Mouse (Mus musculus) erythroid progenitor cell, adult 5-6 weeks (primary cell): ENCODE results near the gene Xpot. TPM values are rescaled to one million over a fixed set of nuclear protein-coding genes. Genes with fewer than 3 reads are reported as not detected.

Experiments
- ATAC-seq: replicated peaks from 2 replicates; pipeline ENCODE4 v1.8.0; 2016; ENCODE audit warnings: moderate number of reproducible peaks, mild to moderate bottlenecking, moderate TSS enrichment, inconsistent platforms; ENCODE audit not compliant: poor library complexity, low FRiP score, severe bottlenecking
- total RNA-seq, 2 experiments: library from RNA; stranded (forward) in 1 of 2; stranded (reverse) in 1 of 2; fragments of 150-400 nt in 1 of 2; fragments of 186-747, 209-891 nt in 1 of 2; gene quantifications; 2 replicates each; pipeline versions ENCODE4 v1.2.3 to v1.2.4; 2015 to 2017; ENCODE audit warnings: low replicate concordance in 2 of 2

Gene Xpot
- total RNA-seq, 2 experiments from 2014 or later: 22.2 to 49.9 TPM

DNA sequence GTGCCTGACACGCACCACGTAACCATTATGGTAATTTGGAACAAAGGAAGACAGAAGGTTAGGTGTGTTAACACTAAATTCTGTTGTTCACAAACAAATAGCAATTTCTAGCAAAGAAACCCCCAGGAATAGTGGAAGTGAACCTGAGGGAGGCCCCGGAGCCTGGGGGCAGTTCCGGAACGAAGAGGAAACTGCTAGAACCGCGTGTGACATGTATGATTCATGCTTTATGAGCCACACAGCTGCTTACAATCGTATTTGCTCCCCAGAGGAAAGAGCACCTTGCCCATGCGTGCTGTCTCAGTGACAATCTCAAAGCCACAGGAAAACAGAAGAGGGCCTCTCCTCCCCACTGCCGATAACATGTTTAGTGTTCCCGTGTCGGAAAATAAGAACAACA, 43.1 kb downstream of the Xpot start:
- ATAC-seq: no peak

DNA sequence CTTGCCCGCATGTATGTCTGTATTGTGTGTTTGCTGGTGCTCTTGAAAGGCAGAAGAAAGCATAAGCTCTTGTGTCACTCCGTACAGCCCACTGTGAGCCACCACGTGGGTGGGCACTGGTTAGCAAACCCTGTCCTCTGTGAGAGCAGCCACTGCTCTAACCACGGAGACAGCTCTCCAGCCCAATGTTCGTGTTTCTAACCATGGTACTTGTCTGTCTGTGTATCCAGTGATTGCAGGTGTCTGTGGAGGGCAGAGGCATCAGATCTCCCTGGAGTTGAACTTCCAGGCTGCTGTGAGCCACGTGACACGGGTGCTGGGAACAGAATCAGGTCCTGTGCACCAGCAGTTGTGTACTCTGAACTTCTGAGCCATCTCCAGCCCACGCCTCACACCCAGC, 43.8 kb downstream of the Xpot start:
- no peak for ATAC-seq

DNA sequence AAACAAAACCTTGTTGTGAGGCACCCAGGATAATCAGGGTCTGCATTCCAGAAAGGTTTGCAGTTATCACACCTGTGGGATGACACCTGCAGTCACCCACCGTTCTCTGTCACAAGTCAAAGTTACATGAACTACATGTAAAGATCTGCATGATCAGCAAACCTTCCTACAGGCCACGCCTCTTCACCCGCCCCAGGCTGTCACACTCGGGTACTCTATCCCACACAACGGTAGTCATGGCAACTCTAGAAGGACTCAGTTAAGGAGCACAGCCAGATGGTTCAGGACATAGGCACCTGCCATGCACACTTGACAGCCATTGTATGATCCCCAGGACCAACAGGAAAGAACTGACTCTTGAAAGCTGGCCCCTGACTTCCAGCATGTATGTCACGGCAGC, 44.7 kb downstream of the Xpot start:
- ATAC-seq: no peak

DNA sequence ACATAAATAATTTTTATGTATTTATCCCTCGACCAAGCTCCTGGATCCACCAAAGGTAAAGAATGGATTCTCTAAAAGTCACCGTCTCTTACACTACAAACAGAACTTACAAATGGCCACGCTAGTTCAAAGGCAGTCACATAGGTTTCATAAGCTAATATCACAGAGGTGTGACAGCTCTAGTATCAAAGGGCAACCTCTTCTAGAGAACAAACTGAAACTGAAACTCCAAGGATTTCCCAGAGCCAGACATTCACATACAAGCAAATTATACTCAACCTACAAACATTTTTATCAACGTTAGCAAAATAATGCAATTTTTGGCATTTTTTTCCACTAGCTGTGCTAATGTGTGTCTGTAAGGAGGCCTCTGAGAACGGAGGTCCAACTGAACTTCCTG, 45.8 kb downstream of the Xpot start:
- ATAC-seq: no peak

DNA sequence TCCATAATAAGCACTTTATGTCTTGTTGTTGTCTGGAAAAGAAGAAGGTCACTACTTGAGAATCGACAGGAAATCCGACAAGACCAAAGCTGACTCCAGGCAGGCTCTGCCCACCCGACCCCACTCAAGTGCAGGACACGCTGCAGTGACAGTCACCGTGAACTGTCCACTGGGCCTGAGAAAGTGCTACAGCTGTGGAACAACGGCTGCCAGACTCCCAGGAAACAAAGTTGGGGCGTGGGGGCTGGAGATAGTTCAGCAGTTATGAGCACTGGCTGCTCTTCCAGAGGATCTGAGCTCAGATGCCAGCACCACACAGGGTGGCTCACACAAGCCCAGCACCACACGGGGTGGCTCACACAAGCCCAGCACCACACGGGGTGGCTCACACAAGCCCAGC, 49.8 kb downstream of the Xpot start:
- no peak for ATAC-seq

DNA sequence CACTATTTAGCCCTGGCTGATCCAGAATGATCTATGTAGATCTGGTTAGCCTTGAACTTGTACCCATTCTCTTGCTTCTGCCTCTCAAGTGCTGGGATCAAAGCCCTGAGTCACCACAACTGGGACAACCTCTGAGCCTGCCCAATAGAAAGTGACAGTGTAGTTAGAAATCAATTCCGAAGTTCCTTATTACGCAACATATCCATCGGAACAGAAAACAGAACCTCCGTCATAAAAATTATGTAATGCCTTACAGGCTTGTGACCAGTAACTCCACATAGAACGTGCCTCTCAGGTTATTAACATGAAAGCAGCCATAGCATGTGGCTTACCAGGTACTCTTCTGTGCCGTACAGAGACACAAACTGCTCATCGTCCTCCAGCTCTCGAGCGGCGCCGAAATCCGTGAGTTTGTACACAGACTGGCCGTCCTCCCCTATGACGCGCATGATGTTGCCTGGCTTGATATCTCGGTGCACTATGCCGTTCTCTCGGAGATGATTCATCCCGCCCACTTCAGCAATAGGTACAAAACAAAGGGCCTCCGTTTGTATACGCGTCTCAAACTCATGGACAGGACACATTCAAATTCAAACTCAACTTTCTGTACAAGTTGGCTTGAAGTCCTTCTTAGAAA, 54.5 kb downstream of the Xpot start:
- no peak for ATAC-seq

DNA sequence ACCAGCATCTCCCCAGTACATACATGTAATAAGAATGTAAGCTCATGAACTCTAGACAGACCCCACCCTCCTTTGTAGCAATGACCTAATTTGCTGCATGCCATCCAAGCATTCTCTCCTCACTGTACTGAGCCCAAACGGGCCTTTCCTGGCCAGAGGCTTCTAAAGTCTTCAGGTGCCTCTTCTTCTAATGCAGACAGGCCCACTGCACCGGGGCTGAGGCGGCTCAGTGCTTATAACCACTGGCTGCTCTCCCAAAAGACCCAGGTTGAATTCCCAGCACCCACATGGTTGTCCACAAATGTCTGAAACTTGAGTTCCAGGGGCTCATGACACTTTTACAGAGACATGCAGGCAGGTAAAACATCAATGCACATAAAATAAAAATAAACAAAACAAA, 55.1 kb downstream of the Xpot start:
- no peak for ATAC-seq

DNA sequence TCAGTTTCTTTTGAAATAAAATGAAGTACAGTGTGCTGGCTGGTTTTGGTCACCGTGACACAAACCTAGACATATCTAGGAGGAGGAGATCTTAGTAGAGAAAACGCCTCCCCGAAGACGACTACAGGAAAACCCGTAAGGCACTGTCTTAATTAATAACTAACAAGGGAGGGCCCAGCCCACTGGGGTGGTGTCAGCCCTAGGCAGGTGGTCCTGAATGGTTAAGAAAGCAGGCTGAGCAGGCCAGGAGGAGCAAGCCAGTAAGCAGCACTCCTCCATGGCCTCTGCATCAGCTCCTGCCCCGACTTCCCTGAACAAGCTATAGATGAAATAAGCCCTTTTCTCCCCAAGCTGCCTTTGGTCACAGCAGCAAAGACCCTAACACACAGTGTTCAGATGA, 56.3 kb downstream of the Xpot start:
- no peak for ATAC-seq

DNA sequence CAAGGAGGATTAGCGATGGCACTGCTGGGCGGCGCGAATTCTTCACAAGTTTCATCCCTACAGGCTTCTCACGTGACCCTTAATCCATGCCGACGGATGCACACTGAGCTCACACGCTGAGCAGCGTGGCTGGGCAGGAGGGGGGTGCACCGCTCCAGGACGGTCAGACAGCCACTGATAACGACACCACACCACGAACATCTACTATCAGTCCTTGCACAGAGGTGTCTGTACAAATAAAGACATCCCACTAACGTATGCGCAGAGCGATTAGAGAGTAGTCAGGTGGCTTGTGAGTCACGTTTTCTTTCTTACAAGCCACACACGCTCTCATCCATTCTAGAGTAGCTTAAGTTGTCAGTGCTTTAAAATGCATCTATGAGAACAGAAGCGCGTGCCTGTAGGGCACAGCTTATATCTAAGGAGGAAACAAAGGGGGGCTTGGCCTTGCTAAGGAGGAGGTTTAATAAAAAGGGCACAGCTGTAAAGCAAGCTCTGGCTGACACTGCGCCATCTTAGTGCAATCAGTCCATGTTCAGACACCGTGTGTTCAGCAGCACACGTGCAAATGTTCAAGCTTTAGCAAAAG, 57.0 kb downstream of the Xpot start:
- ATAC-seq: peak; percentile 98

DNA sequence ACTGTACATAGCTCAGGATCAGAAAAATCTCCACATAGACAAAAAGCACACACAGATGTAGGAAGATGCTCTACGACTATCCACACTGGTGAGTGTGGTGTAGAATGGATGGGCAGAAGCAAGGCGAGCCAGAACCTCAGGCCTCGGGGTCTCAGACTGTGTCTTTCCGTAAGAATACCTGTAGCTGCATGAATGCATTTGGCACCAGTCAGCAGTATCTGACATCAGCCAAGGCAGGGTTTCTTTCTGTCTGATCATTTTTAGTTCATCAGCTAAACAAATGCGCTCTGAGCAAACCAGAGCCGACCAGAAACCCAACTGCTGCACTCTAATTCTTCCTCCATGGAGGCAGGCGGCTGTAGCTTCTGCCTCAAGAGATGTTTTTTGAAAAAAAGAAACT, 57.6 kb downstream of the Xpot start:
- ATAC-seq: peak; percentile 40

DNA sequence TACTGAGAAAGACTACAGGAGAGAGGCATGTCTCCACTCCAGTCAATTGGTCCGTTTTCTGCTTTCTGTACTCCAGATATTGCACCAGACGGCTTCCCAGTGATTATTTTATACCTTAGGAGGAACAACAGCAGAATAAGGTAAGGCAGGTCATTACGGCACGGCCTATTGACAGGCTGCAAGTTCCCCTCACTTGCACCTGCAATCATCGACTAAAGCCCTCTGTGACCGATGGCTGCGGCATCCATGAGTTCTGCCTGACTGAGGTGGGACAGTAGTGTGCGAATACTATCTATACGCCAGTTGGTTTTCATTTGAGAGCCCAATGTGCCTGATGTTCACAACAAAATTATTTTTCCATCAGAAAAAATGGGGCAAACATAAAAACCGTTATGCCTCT, 58.1 kb downstream of the Xpot start:
- ATAC-seq: no peak

DNA sequence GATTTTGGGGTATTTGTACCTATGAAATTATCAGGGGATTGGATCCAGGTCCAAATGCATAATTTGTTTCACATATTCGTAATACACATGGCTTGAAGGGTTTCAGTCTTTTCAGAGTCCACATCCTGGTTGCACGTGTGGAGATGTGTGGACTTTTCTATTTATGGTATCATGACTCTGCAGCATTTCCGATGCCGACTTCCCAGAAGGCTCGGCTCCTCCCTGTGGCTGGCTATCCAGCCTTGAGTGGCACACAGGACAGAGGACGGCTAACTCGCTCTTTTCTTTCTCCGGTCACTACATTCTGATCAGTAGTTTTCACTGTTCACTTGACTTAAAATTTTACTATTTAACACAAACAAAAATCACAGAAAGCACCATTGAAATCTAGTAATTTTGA, 61.7 kb downstream of the Xpot start:
- no peak for ATAC-seq

DNA sequence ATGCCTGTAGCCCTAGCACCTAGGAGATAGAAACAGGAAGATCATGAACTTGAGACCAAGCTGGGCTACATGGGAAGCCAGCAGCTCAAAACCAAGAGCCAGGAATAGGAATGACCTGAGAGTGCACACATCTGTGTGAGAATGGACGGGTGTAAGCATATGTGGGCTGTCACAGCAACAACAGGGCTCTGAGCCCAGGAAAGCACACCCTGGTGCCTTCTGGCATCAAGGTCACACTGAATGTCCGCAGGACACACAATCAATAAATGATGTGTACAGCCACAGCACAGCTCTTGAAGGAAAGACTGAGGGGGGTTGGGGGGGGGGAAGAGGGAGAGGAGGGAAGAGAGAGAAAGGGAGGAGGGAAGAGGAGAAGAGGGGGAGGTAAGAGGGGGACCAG, 67.9 kb downstream of the Xpot start:
- no peak for ATAC-seq

DNA sequence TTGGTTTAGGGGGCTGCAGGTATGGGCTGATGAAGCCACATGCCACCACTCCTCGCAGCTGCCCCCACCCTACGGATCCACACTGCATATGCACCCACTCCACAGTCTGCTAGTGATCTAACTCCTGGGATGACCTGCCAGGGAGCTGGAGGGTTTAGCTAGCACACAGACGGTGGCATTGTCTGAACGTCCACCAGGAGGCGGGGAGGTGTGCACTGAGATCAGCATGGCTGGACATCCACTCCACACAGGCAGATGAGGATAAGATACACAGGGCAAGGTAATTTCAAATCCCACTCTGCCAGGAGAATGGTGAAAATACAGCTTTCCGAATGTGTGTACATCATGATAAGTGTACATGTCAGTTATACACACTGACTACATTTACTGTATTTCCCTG, 69.9 kb downstream of the Xpot start:
- peak; percentile 90 for ATAC-seq

DNA sequence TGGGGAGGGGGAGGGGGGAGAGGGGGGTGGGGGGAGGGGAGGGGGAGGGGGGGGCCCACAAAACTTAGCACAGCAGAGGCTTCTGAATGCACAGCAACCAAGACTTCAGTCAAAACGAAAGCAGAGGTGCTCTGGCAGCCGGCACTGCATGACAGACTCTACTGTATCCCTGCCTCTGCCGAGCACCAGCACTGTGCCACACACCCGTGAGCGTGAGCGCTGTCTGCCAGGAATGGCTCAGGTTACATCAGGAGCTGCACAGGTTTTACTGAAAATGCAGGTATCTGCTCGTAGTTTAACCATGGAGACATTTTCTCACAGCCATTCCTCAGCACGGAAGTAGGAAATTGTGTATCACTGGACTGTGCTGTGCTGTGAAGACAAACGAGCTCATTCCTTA, 75.8 kb downstream of the Xpot start:
- no peak for ATAC-seq

DNA sequence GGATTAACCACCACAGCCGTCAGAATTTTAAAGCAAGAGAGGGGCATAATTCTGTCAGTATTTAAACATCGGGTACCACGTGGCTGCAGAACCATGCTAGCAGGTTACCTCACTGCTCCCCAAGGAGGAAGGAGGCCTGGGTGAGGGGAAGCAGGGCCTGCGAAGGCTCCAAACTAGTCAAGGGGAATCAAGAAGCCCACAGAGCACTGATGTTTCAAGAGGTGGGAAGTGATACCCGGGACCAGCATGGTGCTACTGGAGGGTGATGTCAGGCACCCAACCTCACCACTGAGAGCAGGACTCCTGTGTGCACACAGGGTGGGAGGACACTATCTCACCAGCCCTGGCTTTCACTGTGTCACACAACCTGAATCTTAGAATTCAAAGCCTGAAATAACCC, 76.5 kb downstream of the Xpot start:
- ATAC-seq: no peak

DNA sequence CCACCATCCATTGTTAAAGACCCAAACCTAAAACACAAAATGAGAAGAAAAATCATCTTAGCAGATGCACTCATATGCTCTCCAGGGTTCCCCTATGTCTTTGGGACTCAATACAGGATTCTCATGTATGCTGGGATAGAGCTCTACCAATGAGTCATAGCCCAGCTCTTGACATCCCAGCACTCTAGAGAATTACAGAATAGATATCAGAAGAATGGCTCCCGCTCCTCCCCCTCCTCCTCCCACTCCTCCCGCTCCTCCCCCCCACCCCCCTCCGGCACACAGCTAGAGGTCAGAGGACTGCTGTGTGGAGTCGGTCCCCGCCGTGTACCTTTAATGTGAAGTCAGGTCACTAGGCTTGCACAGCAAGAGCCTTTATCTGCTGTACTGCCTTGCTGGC, 79.0 kb downstream of the Xpot start:
- no peak for ATAC-seq

DNA sequence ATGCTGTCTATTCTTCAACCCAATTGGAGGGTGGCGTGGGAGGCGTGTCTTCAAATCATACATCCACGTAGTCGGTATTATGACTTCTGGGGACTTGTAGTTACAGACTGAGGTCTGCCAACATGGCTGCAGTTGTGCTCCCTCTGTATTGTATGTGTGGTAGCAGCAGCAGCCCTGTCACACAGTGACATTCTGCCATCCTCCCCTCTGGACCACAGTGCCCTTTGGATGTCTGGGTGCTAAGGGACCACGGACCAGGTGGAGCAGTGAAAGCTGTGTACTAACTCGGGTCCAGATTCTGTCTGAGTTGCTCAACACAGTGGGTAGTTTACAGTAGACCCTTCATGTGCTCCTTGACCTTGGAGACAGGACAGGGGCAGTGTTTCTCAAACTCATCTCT, 82.6 kb downstream of the Xpot start:
- no peak for ATAC-seq

DNA sequence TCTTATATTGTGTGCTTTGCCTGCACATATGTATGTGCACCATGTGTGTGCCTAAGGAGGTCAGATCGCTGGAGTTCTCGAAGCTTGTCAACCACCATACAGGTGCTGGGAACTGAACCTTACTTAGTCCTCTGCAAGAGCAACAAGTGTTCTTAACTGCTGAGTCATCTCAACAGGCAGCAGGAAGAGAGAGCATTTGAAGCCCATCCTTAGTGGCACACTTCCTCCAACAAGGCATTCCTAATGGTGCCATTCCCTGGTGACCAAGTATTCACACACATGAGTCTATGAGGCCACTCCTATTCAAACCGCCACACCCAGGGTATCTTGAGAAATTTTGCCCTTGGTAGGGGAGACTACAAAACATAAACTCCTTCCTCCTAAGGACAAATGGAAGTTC, 84.0 kb downstream of the Xpot start:
- ATAC-seq: peak; percentile 55; the same call in 1 of the 2 replicates
